Mouse (Mus musculus) heart, adult 18-20 months (tissue): ENCODE results near the gene Pskh1. TPM values are rescaled to one million over a fixed set of nuclear protein-coding genes. Genes with fewer than 3 reads are reported as not detected.

Source experiments
- DNase-seq, 2 experiments: peaks; one replicate each; pipeline ENCODE4 v3.0.0; 2021 to 2022; ENCODE audit warnings: mixed read lengths in 1 of 2
- microRNA-seq, 2 experiments: library from miRNA; unstranded; fragments of <30 nt; microRNA quantifications; one replicate each; pipeline ENCODE4 v1.2.0; 2022
- total RNA-seq, 2 experiments: library from RNA; stranded (reverse); gene quantifications; 2 replicates each; pipeline ENCODE4 v1.2.3; 2021

The Pskh1 gene
- total RNA-seq, 2 experiments from 2014 or later = 15.6 to 18.1 TPM

DNA sequence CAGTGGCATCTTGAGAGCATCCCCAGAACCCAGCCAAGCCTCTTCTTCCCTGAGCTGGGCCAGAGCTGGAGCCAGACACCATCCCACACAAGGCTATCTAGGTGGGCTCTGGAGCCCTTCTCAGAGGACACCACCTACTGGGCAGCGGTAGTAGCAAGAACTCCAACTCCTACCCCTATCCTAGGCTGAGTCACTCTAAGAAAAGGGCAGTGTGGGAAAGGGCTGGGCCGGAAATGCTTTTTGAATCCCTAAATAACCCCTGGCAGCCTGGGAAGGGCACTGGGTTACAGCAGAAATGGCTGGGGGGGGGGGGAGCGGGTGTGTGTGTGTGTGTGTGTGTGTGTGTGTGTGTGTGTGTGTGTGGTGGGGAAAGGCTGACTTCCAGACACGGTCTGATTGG, 57.6 kb downstream of the Pskh1 start:
- DNase-seq = peak; percentile 60 to 78

DNA sequence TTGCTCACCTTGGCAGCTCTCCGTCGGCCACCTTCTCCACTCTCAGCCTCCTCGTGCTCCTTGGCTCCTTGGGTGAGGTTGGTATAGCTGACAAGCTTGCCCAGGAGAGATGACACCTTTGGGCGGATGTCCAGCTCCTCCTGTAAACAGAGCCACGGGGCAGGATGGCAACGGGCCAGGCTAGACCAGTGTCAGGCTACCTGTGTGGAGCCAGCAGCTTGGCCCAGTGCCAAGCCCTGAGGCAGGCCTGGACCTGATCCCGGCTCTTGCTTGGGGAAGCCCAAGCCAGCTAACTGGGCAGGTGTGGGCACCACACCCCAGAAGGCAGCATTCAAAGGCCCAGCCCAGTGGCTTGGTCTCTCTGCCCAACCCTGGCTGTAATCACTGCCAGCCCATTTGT, 59.1 kb downstream of the Pskh1 start:
- DNase-seq = peak; percentile 58 to 64

DNA sequence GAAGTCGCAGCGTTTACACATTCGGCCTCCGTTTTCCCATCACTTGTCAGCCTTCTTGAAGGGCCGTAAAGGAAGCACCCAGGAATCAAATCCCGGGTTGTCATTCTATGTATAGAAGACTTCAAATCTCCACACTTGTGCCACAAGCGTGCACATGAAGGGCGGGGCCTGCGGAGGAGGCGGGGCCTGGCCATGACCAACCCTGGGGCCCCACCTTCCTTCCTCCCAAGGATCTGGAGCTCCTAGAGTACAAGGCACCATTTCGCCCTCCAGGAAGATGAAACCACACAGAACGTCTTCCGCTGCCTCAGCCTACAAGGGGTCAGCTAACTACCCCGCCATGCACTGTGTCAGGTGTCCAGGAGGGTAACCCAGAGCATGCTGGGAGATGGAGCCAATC, 60.9 kb downstream of the Pskh1 start:
- no peak for DNase-seq

DNA sequence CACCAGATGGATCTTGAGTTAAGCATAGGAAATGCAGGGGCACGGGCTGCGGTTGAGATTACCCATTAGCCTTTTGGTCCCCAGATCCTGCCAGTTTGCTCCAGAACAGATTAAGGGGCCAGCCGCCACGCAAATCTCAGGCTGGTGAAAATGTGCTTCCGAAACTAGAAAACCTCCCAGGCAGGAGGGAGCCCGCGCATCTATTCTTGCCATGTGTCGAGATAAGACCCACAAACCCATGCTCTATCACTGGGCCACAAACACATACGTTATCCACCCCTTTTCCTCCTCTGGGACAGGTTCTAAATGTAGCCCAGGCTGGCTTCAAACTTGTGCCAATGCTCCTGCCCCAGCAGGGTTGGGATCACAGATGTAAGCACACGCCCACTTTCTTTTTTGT, 61.3 kb downstream of the Pskh1 start:
- peak in 1 of 2 experiments; percentile 2 for DNase-seq

DNA sequence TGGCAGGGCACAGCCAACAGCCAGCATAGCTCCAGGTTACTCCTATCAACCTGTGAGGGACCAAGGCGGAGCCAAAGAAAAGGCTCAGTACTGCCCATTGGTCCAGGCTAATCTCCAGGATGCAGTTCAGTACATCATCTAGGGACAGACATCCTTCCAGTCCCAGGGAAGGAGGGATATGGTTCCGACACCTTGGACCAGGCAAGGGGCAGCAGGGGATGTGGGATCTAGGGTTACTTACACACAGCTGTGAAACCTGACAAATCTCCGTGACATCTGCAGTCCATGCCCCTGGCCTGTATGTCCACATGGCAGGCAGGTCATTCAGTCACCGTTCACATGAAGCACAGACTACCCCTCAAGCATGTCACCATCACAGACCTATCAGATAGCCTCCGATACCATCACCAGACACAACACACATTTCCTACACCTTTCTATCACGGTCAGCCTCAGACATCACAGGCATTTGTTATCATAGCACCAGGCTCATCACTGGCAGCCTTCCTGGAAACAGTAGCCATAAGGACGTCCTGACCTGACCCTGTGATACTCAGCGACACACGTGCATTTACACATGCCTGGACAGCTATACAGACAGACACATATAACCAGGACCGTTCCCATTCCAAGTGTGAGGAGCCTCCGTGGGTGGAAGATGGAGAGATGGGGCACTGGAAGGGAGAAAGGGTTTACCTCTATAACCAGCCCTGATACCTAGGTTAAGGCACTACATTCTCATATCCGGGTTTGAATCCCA, 64.4 kb downstream of the Pskh1 start:
- DNase-seq = peak in 1 of 2 experiments; percentile 32

DNA sequence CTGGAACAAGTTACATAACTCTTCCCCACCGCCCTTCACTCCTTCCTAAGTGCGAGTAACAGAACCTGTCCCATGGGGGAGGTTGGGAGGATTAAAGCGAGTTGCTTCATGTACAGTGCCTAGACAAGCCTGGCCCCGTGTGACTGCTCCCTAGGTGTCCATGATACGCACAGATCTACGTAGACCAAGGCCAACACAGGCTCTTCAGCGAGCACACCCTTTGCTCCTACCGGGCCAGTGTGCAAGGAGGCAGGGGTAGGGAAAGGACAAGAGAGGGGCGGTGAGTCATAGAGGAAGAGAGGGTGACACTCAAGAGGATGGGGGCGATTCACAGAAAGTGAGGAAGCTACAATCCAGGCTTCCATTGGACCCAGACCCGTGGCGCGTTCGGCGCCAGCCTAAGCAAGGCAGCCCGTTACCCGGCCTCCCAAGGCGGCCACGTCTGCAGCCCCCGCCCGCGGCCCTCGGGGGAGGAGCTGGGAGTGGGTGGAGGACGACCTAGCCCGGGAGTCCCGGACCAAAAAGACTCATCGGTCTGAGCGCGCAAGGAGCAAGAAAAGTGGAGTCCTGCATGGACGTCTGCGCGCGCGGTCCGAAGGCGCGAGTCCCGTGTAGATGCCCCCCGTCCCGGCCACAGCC, 65.1 kb downstream of the Pskh1 start:
- DNase-seq = peak; percentile 68 to 81

DNA sequence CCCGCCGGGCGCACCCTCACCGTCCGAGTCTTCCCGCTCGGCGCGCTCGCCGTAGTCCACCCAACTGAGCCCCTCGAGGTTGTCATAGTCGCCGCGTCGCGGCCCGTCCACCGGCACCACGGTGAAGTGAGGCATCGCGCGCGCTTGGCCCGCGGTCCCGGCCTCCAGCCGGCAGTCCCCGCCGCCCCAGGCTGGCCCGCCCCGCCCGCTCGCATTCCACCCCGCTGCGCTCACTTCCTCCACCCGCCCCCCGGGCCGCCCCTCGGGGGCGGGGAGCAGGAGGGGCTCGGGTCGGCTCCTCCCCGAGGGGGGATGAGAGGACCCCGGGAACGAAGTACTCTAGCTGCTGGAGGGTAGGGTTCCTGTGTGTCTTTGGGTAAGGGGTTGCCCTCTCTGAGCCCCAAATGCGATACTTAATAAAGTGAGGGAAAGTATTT, 65.7 kb downstream of the Pskh1 start, which contains the start of gene Slc12a4:
Gene Slc12a4, minus strand, starts transcription at position 193 of the 437 bp plus-strand sequence.
- peak; percentile 89 to 90 for DNase-seq

DNA sequence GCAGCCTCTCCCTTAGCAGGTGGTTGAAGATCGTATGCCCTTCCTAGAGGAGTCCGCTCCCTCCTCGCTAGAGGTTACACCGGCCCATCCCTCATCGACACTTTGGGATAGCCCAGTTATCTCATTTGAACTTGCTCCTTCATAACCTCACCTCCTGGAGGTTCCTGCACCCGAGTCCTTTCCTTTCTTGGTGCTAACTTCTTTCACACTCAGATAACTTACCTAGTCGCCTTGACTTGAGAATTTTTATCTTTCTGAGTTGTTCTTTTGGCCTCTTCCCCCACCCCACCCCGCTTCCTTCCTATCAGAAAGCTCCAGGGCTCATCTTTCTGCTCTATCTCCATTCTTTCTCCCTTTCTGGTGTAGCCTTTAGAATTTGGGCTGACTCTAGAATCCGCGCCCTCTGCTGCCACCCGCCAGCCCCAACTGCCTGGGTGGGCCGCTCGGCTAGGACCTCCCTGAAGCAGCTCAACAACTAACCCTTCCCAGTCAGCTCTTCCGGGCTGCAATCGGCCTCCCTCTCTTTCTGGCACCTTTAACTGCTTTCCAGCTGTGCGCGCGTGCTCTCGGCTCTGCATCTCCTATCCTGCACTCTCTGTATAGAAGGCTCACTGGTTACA, 66.6 kb downstream of the Pskh1 start:
- DNase-seq = peak; percentile 34 to 61

DNA sequence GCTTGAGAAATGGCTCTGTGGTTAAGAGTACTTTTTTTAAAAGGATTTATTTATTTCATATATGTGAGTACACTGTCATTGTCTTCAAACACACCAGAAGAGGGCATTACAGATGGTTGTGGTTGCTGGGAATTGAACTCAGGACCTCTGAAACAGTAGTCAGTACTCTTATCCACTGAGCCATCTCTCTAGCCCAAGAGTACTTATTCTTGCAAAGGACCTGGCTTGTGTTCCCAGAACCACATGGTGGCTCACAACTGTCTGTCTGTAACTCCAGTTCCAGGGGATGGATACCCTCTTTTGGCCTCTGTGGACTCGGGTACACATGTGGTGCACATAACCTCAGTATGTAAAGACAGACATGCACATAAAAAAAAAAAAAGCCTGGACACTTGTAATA, 69.1 kb downstream of the Pskh1 start:
- DNase-seq = no peak

DNA sequence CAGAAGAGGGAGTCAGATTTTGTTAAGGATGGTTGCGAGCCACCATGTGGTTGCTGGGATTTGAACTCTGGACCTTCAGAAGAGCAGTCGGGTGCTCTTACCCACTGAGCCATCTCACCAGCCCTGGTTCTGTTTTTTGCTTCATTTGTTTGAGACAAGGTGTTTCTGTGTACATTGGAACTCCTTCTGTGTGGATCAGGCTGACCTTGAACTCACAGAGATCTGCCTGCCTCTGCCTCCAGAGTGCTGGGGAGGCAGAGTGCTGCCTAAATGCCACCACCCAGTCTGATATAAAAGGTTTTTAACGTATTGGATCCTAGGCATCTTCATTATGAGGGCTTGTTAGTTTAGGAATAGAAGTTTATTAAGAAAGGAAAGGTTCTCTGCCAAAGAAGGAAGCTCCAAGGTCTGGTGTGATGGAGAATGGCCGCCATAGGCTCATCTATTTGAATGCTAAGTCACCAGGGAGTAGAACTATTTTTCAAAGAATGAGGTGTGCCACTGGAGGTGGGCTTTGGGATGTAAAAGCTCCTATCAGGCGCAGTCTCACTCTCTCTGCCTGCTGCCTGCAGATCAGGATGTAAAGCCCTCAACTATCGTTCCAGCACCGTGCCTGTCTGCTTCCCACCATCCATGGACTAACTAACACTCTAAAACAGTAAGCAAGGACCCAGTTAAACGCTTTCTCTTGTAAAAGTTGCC, 70.9 kb downstream of the Pskh1 start:
- no peak for DNase-seq

DNA sequence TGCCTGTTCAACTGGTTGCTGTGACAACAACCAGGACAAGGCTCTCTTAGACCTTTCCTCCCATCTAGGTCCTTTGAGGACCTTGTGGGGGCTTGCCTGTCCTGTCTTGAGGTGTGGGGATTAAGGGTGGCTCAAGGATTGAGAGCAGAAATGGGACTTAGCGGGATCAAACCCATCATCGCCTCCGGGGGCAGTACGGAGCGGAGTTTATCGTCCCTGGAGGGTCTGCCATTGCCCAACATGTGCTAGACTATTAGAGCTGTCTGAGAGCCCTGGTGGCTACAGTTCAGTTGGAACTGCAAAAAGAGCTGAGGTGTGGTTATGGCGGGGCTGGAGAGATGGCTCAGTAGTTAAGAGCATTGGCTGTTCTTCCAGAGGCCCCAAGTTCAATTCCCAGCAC, 75.1 kb downstream of the Pskh1 start:
- no peak for DNase-seq

DNA sequence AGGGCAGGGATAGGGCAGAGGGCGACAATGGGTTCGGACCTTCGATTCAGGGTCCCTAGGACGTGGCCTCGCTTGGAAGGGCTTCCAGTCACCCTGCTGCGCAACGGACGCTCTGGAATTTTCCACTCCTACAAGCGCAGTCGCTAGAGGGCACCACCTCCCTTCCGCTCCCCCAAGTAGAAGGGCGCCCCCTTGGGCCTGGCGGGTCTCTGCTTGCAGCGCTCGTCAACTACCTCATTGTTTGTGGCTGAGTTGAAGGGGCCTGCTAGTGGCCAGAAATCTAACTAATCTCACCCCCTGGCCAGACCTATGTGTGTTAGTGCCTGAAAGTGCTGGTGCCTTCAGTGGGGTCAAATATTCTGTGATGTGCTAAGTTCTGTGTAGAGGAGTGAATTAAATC, 79.1 kb downstream of the Pskh1 start, which contains the start of gene Dpep3:
Gene Dpep3, minus strand, starts transcription at position 105 of the 400 bp plus-strand sequence.
- DNase-seq = no peak

DNA sequence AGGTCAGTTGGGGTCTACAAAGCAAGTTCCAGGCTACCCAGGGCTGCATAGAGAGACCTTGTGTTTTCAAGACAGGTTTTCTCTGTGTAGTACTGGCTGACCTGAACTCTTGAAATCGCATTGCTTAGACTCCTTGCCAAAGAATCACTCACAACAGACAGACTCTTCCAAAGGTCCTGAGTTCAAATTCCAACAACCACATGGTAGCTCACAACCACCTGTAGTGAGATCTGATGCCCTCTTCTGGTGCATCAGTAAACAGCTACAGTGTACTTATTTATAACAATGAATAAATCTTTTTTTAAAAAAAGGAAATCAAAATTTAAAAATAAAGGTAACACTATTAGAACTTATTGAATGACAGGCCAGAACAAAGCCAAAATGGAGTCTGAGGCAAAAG, 80.9 kb downstream of the Pskh1 start:
- DNase-seq = no peak

Small RNA genes within 50 kb of the gene (microRNA-seq; reads per million reads assigned to microRNA genes)
- gene Mir7074 = 0.38 to 0.54 reads per million in 2 experiments

Other genes with a start within 250 kb of the Pskh1 start
- gene Carmil2, start 214.2 kb upstream of the Pskh1 start, total RNA-seq = 1 to 10 TPM in 1 of 2 experiments, under 1 TPM in 1; 0.12 to 1.1 TPM
- 10 to 100 TPM; 11.0 to 12.6 TPM for gene Acd, start 199.3 kb upstream of the Pskh1 start, total RNA-seq
- 1 to 10 TPM; 7.3 to 7.8 TPM for gene Pard6a, start 199.3 kb upstream of the Pskh1 start, total RNA-seq
- not detected for gene 4933405L10Rik, start 192.8 kb upstream of the Pskh1 start, total RNA-seq
- gene Enkd1, start 192.2 kb upstream of the Pskh1 start, total RNA-seq = 1 to 10 TPM; 1.3 TPM
- 1 to 10 TPM; 3.8 to 4.5 TPM for gene Gfod2, start 141.8 kb upstream of the Pskh1 start, total RNA-seq
- 10 to 100 TPM; 18.1 to 18.6 TPM for gene Ranbp10, start 73.1 kb upstream of the Pskh1 start, total RNA-seq
- gene Tsnaxip1, start 72.7 kb upstream of the Pskh1 start, total RNA-seq = not detected
- gene Cenpt, start 47.2 kb upstream of the Pskh1 start, total RNA-seq = 1 to 10 TPM; 2.2 to 2.5 TPM
- gene Thap11, start 45.3 kb upstream of the Pskh1 start, total RNA-seq = 10 to 100 TPM; 27.5 to 27.8 TPM
- 10 to 100 TPM; 27.0 to 43.8 TPM for gene Nutf2, start 39.9 kb upstream of the Pskh1 start, total RNA-seq
- gene Edc4, start 19.6 kb upstream of the Pskh1 start, total RNA-seq = 10 to 100 TPM; 23.0 to 25.7 TPM
- gene Nrn1l, start 6.9 kb upstream of the Pskh1 start, total RNA-seq = 1 to 10 TPM in 1 of 2 experiments, under 1 TPM in 1; 0.77 to 1.0 TPM
- not detected for gene Ctrl, start 33.4 kb downstream of the Pskh1 start, total RNA-seq
- gene Psmb10, start 38.0 kb downstream of the Pskh1 start, total RNA-seq = 10 to 100 TPM; 72.5 to 92.1 TPM
- gene Lcat, start 42.9 kb downstream of the Pskh1 start, total RNA-seq = under 1 TPM; 0.49 to 0.57 TPM
- gene Slc12a4, start 65.7 kb downstream of the Pskh1 start, total RNA-seq = 10 to 100 TPM; 27.2 to 38.1 TPM
- not detected for gene Dpep3, start 79.0 kb downstream of the Pskh1 start, total RNA-seq
- 10 to 100 TPM in 1 of 2 experiments, 1 to 10 TPM in 1; 8.3 to 10.1 TPM for gene Dus2, start 90.9 kb downstream of the Pskh1 start, total RNA-seq
- not detected for gene Dpep2nb, start 105.5 kb downstream of the Pskh1 start, total RNA-seq
- gene Ddx28, start 111.4 kb downstream of the Pskh1 start, total RNA-seq = 10 to 100 TPM; 11.2 to 12.1 TPM
- 10 to 100 TPM; 17.4 to 20.5 TPM for gene Nfatc3, start 158.4 kb downstream of the Pskh1 start, total RNA-seq
- 1 to 10 TPM in 1 of 2 experiments, under 1 TPM in 1; 0.35 to 1.4 TPM for gene Esrp2, start 236.5 kb downstream of the Pskh1 start, total RNA-seq
- 1 to 10 TPM; 6.7 to 7.9 TPM for gene Pla2g15, start 250.0 kb downstream of the Pskh1 start, total RNA-seq